ENCODE assay signal across 18 mouse cellular contexts in the genomic region with DNA sequence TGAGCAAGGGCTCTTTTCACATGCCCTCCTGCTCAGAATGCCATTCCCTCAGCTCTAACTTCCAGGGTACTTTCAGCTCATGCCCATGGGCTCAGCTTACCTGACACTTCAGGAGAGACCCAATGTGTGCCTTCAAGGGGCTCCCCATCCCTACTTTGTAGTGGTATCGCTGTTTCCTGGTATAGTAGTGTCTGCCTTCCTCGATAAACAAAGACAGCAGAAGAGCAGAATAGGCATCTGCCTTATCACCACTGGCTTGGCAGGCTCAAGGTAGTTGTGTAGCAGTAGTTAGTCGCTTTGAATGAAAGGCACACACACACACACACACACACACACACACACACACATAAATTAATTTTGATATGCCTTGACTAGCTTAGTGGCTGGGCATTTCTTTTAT.
DNase-seq lines count a peak whose midpoint lies in the region; ATAC-seq and TF ChIP-seq lines count a peak whose summit lies in the region.
"Had no signal": no experiment of that assay in that cellular context is flagged by ENCODE, and none has a peak within 500 bp of the region (broad histone marks: within the 10 kb centered on the region; RNA-seq: fewer than 3 reads in every experiment).

No protein-coding gene starts in this region.

- no peak for TF ChIP-seq CTCF in thymus, adult 2 months (IDR thresholded peaks at IDR 0.05; ENCODE audit: borderline replicate concordance, control insufficient read depth, extremely low read depth, insufficient read depth, low read length, poor library complexity)

- H3K27me3 ChIP-seq in heart, embryonic 10.5 days (ENCODE audit: insufficient read depth, poor library complexity, severe bottlenecking) = no peaks in the 10 kb centered on the region
- no peaks in the 10 kb centered on the region for H3K27me3 ChIP-seq in thymus, adult 2 months (ENCODE audit: control insufficient read depth, insufficient read depth, low read length)
- no peaks in the 10 kb centered on the region for H3K27me3 ChIP-seq in liver, embryonic 13.5 days
- H3K27me3 ChIP-seq: embryonic facial prominence, embryonic 15.5 days; forebrain, embryonic 15.5 days; heart, embryonic 15.5 days; hindbrain, embryonic 15.5 days had no signal

- no peaks in the 10 kb centered on the region for H3K36me3 ChIP-seq in heart, embryonic 10.5 days
- H3K36me3 ChIP-seq in thymus, adult 2 months (ENCODE audit: control insufficient read depth, insufficient read depth, low read length) = no peaks in the 10 kb centered on the region
- no peaks in the 10 kb centered on the region for H3K36me3 ChIP-seq in liver, embryonic 13.5 days
- H3K36me3 ChIP-seq: embryonic facial prominence, embryonic 15.5 days; forebrain, embryonic 15.5 days; heart, embryonic 15.5 days; hindbrain, embryonic 15.5 days had no signal

- H3K4me3 ChIP-seq in heart, embryonic 10.5 days = no peak overlapping the region
- no peak overlapping the region for H3K4me3 ChIP-seq in thymus, adult 2 months (ENCODE audit: control insufficient read depth, insufficient read depth, low read length)
- no peak overlapping the region for H3K4me3 ChIP-seq in liver, embryonic 13.5 days (replicated peaks)
- H3K4me3 ChIP-seq: embryonic facial prominence, embryonic 15.5 days; erythroblast, embryonic 14.5 days; forebrain, embryonic 15.5 days; heart, embryonic 15.5 days; hindbrain, embryonic 15.5 days had no signal

- H3K4me1 ChIP-seq in heart, embryonic 10.5 days = 0 out of 2 replicates have a peak, but pooled peaks cover 3% of the 10 kb centered on the region
- no peaks in the 10 kb centered on the region for H3K4me1 ChIP-seq in thymus, adult 2 months (replicated peaks; ENCODE audit: control insufficient read depth, insufficient read depth, low read length)
- peaks cover 12% of the 10 kb centered on the region for H3K4me1 ChIP-seq in liver, embryonic 13.5 days (replicated peaks)
- H3K4me1 ChIP-seq: forebrain, embryonic 15.5 days; heart, embryonic 15.5 days; hindbrain, embryonic 15.5 days had no signal

- intact Hi-C loops in heart, postnatal 25 days (cut with DNase I) = no loop called here

- DNase-seq in heart, embryonic 10.5 days (ENCODE audit: low spot score) = no peak
- no peak for DNase-seq in heart, postnatal 25 days (ENCODE audit: low spot score)
- DNase-seq in thymus, postnatal 14 days = peak; percentile 8
- no peak for DNase-seq in thymus, adult 2 months
- no peak for DNase-seq in liver, embryonic 13.5 days
- no peak for DNase-seq in neural tube, embryonic 10.5 days (ENCODE audit: extremely low spot score, low spot score)
- DNase-seq: adrenal gland, postnatal 14 days; cerebellum, adult 2 months; cerebellum, postnatal 10 days; embryo, embryonic 11 days; heart, postnatal 14 days had no signal

- no peak overlapping the region for H3K9ac ChIP-seq in liver, embryonic 13.5 days
- H3K9ac ChIP-seq: embryonic facial prominence, embryonic 15.5 days; forebrain, embryonic 15.5 days; heart, embryonic 15.5 days; hindbrain, embryonic 15.5 days had no signal

- H3K27ac ChIP-seq in heart, embryonic 10.5 days = 0 out of 2 replicates have a peak overlapping the region, but pooled peaks have one; percentile 17
- H3K27ac ChIP-seq in thymus, adult 2 months (ENCODE audit: control insufficient read depth, insufficient read depth, low read length) = no peak overlapping the region
- no peak overlapping the region for H3K27ac ChIP-seq in liver, embryonic 13.5 days
- H3K27ac ChIP-seq: embryonic facial prominence, embryonic 15.5 days; forebrain, embryonic 15.5 days; heart, embryonic 15.5 days; hindbrain, embryonic 15.5 days had no signal

- WGBS in heart, embryonic 10.5 days = 65% methylated on average over 3 of the region's 3 CpGs
- 60% methylated on average over 3 of the region's 3 CpGs for WGBS in thymus, adult 2 months
- WGBS in liver, embryonic 13.5 days (ENCODE audit: insufficient replicate concordance) = 37% methylated on average over 3 of the region's 3 CpGs

- ATAC-seq in liver, embryonic 13.5 days (ENCODE audit: low read depth) = peak; percentile 83
- ATAC-seq in megakaryocyte-erythroid progenitor cell, adult 5-6 weeks (replicated peaks; ENCODE audit: low FRiP score, low TSS enrichment, poor library complexity, severe bottlenecking) = peak; percentile 37; the same call in 1 of the 2 replicates
- ATAC-seq in erythroid progenitor cell, adult 5-6 weeks (replicated peaks; ENCODE audit: low FRiP score, poor library complexity, severe bottlenecking) = no peak
- ATAC-seq: forebrain, embryonic 15.5 days had no signal

- H3K4me2 ChIP-seq in liver, embryonic 13.5 days = 0 out of 2 replicates have a peak overlapping the region, but pooled peaks have one; percentile 23
- H3K4me2 ChIP-seq: embryonic facial prominence, embryonic 15.5 days; forebrain, embryonic 15.5 days; heart, embryonic 15.5 days; hindbrain, embryonic 15.5 days had no signal

- no peak for TF ChIP-seq POLR2A in thymus, adult 2 months (IDR thresholded peaks at IDR 0.05; ENCODE audit: control insufficient read depth, extremely low read depth, insufficient read depth, low read length, poor library complexity)

- H3K9me3 ChIP-seq in heart, embryonic 10.5 days = no peaks in the 10 kb centered on the region
- H3K9me3 ChIP-seq in liver, embryonic 13.5 days (replicated peaks) = no peaks in the 10 kb centered on the region
- H3K9me3 ChIP-seq: embryonic facial prominence, embryonic 15.5 days; forebrain, embryonic 15.5 days; heart, embryonic 15.5 days; hindbrain, embryonic 15.5 days had no signal
